Mouse (Mus musculus) urinary bladder, postnatal 4 days (tissue): ENCODE results near the gene Zfp97.
"Not testable (repeated sequence)": the region's sequence is repeated elsewhere in the genome, so short reads cannot be mapped to it uniquely, and the experiment has no call there.

Source experiments
- DNase-seq, 2 experiments: peaks; one replicate each; pipeline ENCODE4 v3.0.0; 2021 to 2022; ENCODE audit warnings: low spot score in 2 of 2

Zfp97 gene

GRCm38 (mm10) chr17:17120830-17121502 is at the start of gene Zfp97:
Gene Zfp97, plus strand, starts transcription at chr17:17121415.
- not testable (repeated sequence) for DNase-seq

GRCm38 (mm10) chr17:17178757-17179413 is 57.7 kb downstream of the Zfp97 start:
- DNase-seq = not testable (repeated sequence)

- DNase-seq = not testable (repeated sequence)
Measured at GRCm38 (mm10) chr17:17194761-17195160, 73.5 kb downstream of the Zfp97 start.

GRCm38 (mm10) chr17:17195178-17195577 is 74.0 kb downstream of the Zfp97 start:
- DNase-seq = no peak

- not testable (repeated sequence) for DNase-seq
Measured at GRCm38 (mm10) chr17:17196111-17196510, 74.9 kb downstream of the Zfp97 start.
